Mouse (Mus musculus) MEL (cell line): ENCODE results near the gene Maml3.

Experiments used
- E2F4 ChIP-seq: IDR thresholded peaks from 2 replicates; pipeline ENCODE4 v1.6.1; 2011; ENCODE audit warnings: low read depth, low read length, improper control_type of control experiment, borderline replicate concordance
- EP300 ChIP-seq, 2 experiments: IDR thresholded peaks; 2 replicates each; pipeline ENCODE4 v1.6.1; 2011; ENCODE audit warnings: improper control_type of control experiment in 2 of 2, low read length in 2 of 2, low read depth in 1 of 2, mild to moderate bottlenecking in 1 of 2
- MAZ ChIP-seq: IDR thresholded peaks from 2 replicates; pipeline ENCODE4 v1.6.1; 2012; ENCODE audit warnings: low read depth, mild to moderate bottlenecking, inconsistent platforms, low read length, improper control_type of control experiment
- POLR2A ChIP-seq, 2 experiments: IDR thresholded peaks; 2 replicates each; pipeline ENCODE4 v1.6.1; 2011 to 2012; ENCODE audit warnings: low read length in 2 of 2, mild to moderate bottlenecking in 2 of 2, control low read depth in 1 of 2, improper control_type of control experiment in 1 of 2, low read depth in 1 of 2, moderate library complexity in 1 of 2; ENCODE audit not compliant: control insufficient read depth in 1 of 2, insufficient read depth in 1 of 2, poor library complexity in 1 of 2

GRCm38 (mm10) chr3:51796838-51797237, 308.0 kb downstream of the Maml3 start:
- TF ChIP-seq EP300 (IDR thresholded peaks at IDR 0.05; ENCODE audit: low read depth in 1 of 2, low read length in 2 of 2) (no peak), E2F4 (no peak), MAZ (no peak), POLR2A (IDR thresholded peaks at IDR 0.05; ENCODE audit: control insufficient read depth in 1 of 2, insufficient read depth in 1 of 2, low read depth in 1 of 2, low read length in 2 of 2, poor library complexity in 1 of 2) (no peak)
